9 mouse cellular contexts compared by ENCODE assay signal in the genomic region with DNA sequence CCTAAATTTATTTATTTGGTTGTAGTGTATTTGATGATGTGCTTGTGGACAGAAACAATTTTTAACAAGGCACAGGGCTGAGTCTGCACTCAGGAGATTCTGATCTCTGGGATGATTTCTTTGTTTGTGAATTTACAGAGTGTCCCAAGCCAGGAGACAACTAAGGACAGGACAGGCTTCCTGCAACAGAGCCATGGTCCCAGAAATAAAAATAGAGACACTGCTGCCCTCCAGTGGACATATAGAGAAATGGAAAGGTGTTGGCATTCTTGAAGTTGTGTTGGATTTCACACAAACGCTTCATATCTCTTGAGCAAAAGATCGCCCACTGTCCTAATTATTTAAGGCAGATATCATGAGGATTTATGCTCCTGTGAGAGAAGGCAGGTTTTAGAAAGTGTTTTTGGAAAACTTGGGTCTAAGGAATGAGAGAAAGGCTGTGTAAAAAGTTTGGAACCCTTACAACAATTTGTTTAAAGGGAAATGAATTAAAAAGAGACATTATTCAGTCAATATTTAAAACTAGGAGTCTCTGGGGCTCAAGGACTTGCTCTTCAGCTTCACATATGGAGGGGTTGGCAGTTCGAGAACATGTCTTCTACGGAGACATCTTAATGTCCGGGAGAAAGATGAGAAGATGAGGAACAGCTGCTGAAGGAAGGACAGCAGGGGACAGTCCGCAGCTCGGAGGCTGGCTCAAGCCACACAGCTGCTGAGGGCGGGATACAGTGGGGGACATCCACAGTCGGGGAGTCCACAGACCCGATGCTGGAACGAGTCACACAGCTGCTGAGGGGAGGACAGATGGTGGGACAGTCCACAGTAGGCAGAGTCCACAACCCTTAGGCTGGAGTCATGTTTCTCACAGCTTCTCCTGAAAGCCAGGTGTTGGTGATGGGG.
DNase-seq lines count a peak whose midpoint lies in the region; ATAC-seq and TF ChIP-seq lines count a peak whose summit lies in the region.
"Had no signal": no experiment of that assay in that cellular context is flagged by ENCODE, and none has a peak within 500 bp of the region (broad histone marks: within the 10 kb centered on the region; RNA-seq: fewer than 3 reads in every experiment).

No protein-coding gene starts in this region.

- H3K9me3 ChIP-seq in embryonic facial prominence, embryonic 12.5 days, result no peaks in the 10 kb centered on the region
- H3K9me3 ChIP-seq: heart, embryonic 15.5 days had no signal

- H3K4me3 ChIP-seq in embryonic facial prominence, embryonic 12.5 days, result no peak overlapping the region
- no peak overlapping the region for H3K4me3 ChIP-seq in lung, adult 2 months (replicated peaks; ENCODE audit: extremely low read depth, low read depth, low read length)
- H3K4me3 ChIP-seq: heart, embryonic 15.5 days had no signal

- H3K27me3 ChIP-seq in embryonic facial prominence, embryonic 12.5 days, result no peaks in the 10 kb centered on the region
- H3K27me3 ChIP-seq: heart, embryonic 15.5 days had no signal

- H3K9ac ChIP-seq in embryonic facial prominence, embryonic 12.5 days, result no peak overlapping the region
- H3K9ac ChIP-seq: heart, embryonic 15.5 days had no signal

- peak; percentile 20 to 82 for DNase-seq in adrenal gland, adult (ENCODE audit: inconsistent age in 2 of 2, low spot score in 1 of 2)
- no peak for DNase-seq in adrenal gland, postnatal 25 days
- DNase-seq in thymus, postnatal 0 days (ENCODE audit: low spot score), result peak; percentile 70
- no peak for DNase-seq in thymus, adult 18-20 months
- DNase-seq in lung, adult 2 months, result no peak
- peak; percentile 23 for DNase-seq in retina, adult 2 months (ENCODE audit: low read depth, low spot score)

- H3K4me2 ChIP-seq in embryonic facial prominence, embryonic 12.5 days (replicated peaks), result no peak overlapping the region
- H3K4me2 ChIP-seq: heart, embryonic 15.5 days had no signal

- WGBS in embryonic facial prominence, embryonic 12.5 days, result 40% methylated on average over 11 of the region's 11 CpGs
- WGBS in lung, adult 2 months, result 37% methylated on average over 11 of the region's 11 CpGs

- H3K4me1 ChIP-seq in embryonic facial prominence, embryonic 12.5 days, result no peaks in the 10 kb centered on the region
- no peaks in the 10 kb centered on the region for H3K4me1 ChIP-seq in lung, adult 2 months (ENCODE audit: control insufficient read depth, insufficient read depth, low read length)
- H3K4me1 ChIP-seq: heart, embryonic 15.5 days had no signal

- 0 out of 2 replicates have a peak, but pooled peaks have one; percentile 47 for ATAC-seq in embryonic facial prominence, embryonic 12.5 days (ENCODE audit: insufficient number of reproducible peaks, insufficient read depth, low FRiP score, low TSS enrichment)
- peak; percentile 79 for ATAC-seq in inflammation-experienced regulatory T-cells, adult 6 months

- TF ChIP-seq CTCF in lung, adult 2 months (IDR thresholded peaks at IDR 0.05; ENCODE audit: insufficient read depth, low read length), result peak; percentile 32

- no peak overlapping the region for H3K27ac ChIP-seq in embryonic facial prominence, embryonic 12.5 days
- H3K27ac ChIP-seq: heart, embryonic 15.5 days had no signal

- H3K36me3 ChIP-seq in embryonic facial prominence, embryonic 12.5 days, result no peaks in the 10 kb centered on the region
- H3K36me3 ChIP-seq: heart, embryonic 15.5 days had no signal

- no peak for TF ChIP-seq POLR2A in lung, adult 2 months (IDR thresholded peaks at IDR 0.05; ENCODE audit: borderline replicate concordance, extremely low read depth, low read depth, low read length)

Comparison
In these comparisons a context has a peak if more than half of its experiments do, and no peak if none do; other contexts are left out.
1. DNase-seq: peak in adrenal gland, adult (2 of 2), thymus, postnatal 0 days (single experiment) and retina, adult 2 months (single experiment); none in adrenal gland, postnatal 25 days (single experiment), thymus, adult 18-20 months (0 of 2) and lung, adult 2 months (single experiment).